8 mouse cellular contexts compared by ENCODE assay signal in genomic region chr13:113864893-113865292, GRCm38 (mm10).
DNase-seq lines count a peak whose midpoint lies in the region; ATAC-seq and TF ChIP-seq lines count a peak whose summit lies in the region.

No protein-coding gene starts in this region.

- TF ChIP-seq CTCF in brain, embryonic 14.5 days (IDR thresholded peaks at IDR 0.05; ENCODE audit: borderline replicate concordance, extremely low read depth, insufficient read depth, insufficient read length) = peak; percentile 79; the same call in 1 of the 2 replicates
- peak; percentile 94 for TF ChIP-seq CTCF in forebrain, postnatal 0 days (IDR thresholded peaks at IDR 0.05; ENCODE audit: low read depth)
- peak; percentile 87 for TF ChIP-seq CTCF in intestine, postnatal 0 days (IDR thresholded peaks at IDR 0.05; ENCODE audit: low read depth)

- peak; percentile 69 for ATAC-seq in forebrain, postnatal 0 days
- peak; percentile 58; the same call in 1 of the 2 replicates for ATAC-seq in intestine, postnatal 0 days
- no peak for ATAC-seq in limb, embryonic 14.5 days (ENCODE audit: low FRiP score, low read depth)

- H3K27me3 ChIP-seq in forebrain, postnatal 0 days (ENCODE audit: insufficient read depth, low read length) = no peaks in the 10 kb centered on the region
- no peaks in the 10 kb centered on the region for H3K27me3 ChIP-seq in intestine, postnatal 0 days (replicated peaks; ENCODE audit: control insufficient read depth, insufficient read depth, low read length)
- H3K27me3 ChIP-seq in limb, embryonic 14.5 days (ENCODE audit: control insufficient read depth, insufficient read depth, low read length) = no peaks in the 10 kb centered on the region

- no peak overlapping the region for H3K4me3 ChIP-seq in forebrain, postnatal 0 days (ENCODE audit: low read depth, low read length)
- H3K4me3 ChIP-seq in intestine, postnatal 0 days (ENCODE audit: low read depth, low read length) = no peak overlapping the region
- no peak overlapping the region for H3K4me3 ChIP-seq in limb, embryonic 14.5 days (replicated peaks; ENCODE audit: low read length)

- H3K36me3 ChIP-seq in forebrain, postnatal 0 days (ENCODE audit: insufficient read depth) = no peaks in the 10 kb centered on the region
- no peaks in the 10 kb centered on the region for H3K36me3 ChIP-seq in intestine, postnatal 0 days (ENCODE audit: control insufficient read depth, insufficient read depth)
- H3K36me3 ChIP-seq in limb, embryonic 14.5 days (ENCODE audit: control insufficient read depth, insufficient read depth, low read length) = no peaks in the 10 kb centered on the region

- H3K9ac ChIP-seq in forebrain, postnatal 0 days = no peak overlapping the region
- H3K9ac ChIP-seq in intestine, postnatal 0 days (ENCODE audit: low read depth, low read length) = no peak overlapping the region
- H3K9ac ChIP-seq in limb, embryonic 14.5 days (ENCODE audit: low read depth, low read length, severe bottlenecking) = no peak overlapping the region

- no peaks in the 10 kb centered on the region for H3K9me3 ChIP-seq in forebrain, postnatal 0 days (ENCODE audit: low read length)
- no peaks in the 10 kb centered on the region for H3K9me3 ChIP-seq in intestine, postnatal 0 days (ENCODE audit: control insufficient read depth)
- H3K9me3 ChIP-seq in limb, embryonic 14.5 days (ENCODE audit: control insufficient read depth, low read length) = no peaks in the 10 kb centered on the region

- no peak overlapping the region for H3K27ac ChIP-seq in forebrain, postnatal 0 days (ENCODE audit: low read depth, low read length)
- no peak overlapping the region for H3K27ac ChIP-seq in intestine, postnatal 0 days (ENCODE audit: low read depth, low read length)
- H3K27ac ChIP-seq in limb, embryonic 14.5 days (replicated peaks; ENCODE audit: low read depth, low read length) = no peak overlapping the region

- H3K4me1 ChIP-seq in forebrain, postnatal 0 days (ENCODE audit: insufficient read depth) = 0 out of 2 replicates have a peak, but pooled peaks cover 3% of the 10 kb centered on the region
- H3K4me1 ChIP-seq in intestine, postnatal 0 days (replicated peaks; ENCODE audit: control insufficient read depth, insufficient read depth, low read length) = no peaks in the 10 kb centered on the region
- peaks cover 6% of the 10 kb centered on the region; the same call in 1 of the 2 replicates for H3K4me1 ChIP-seq in limb, embryonic 14.5 days (ENCODE audit: control insufficient read depth, insufficient read depth, low read length)

- 54% methylated on average over 1 of the region's 1 CpGs for WGBS in forebrain, postnatal 0 days
- 78% methylated on average over 1 of the region's 1 CpGs for WGBS in intestine, postnatal 0 days
- 63% methylated on average over 1 of the region's 1 CpGs for WGBS in limb, embryonic 14.5 days

- no peak for TF ChIP-seq POLR2A in brain, embryonic 14.5 days (IDR thresholded peaks at IDR 0.05; ENCODE audit: borderline replicate concordance, extremely low read depth, insufficient read depth, insufficient read length, poor library complexity, severe bottlenecking)
- TF ChIP-seq POLR2A in limb, embryonic 14.5 days (IDR thresholded peaks at IDR 0.05; ENCODE audit: borderline replicate concordance, extremely low read depth, insufficient read depth, insufficient read length) = no peak

- DNase-seq in layer of hippocampus, adult 11-12 months (ENCODE audit: low spot score) = peak; percentile 75
- DNase-seq in layer of hippocampus, adult 9-10 months (ENCODE audit: low spot score) = no peak
- peak; percentile 84 for DNase-seq in brain, embryonic 14.5 days (ENCODE audit: low read depth)
- DNase-seq in forebrain, postnatal 0 days = peak; percentile 86
- DNase-seq in limb, embryonic 14.5 days (ENCODE audit: low spot score) = peak; percentile 56
- DNase-seq in naive thymus-derived CD4-positive, alpha-beta T cell, adult 2 months (ENCODE audit: low read depth) = peak; percentile 72
- peak; percentile 67 for DNase-seq in thymus, postnatal 14 days

- H3K4me2 ChIP-seq in forebrain, postnatal 0 days (ENCODE audit: low read depth) = no peak overlapping the region
- no peak overlapping the region for H3K4me2 ChIP-seq in intestine, postnatal 0 days (replicated peaks; ENCODE audit: low read depth)
- H3K4me2 ChIP-seq in limb, embryonic 14.5 days (replicated peaks; ENCODE audit: low read depth, low read length, severe bottlenecking) = no peak overlapping the region
